ENCODE assay signal across 8 mouse cellular contexts in genomic region chr4:134548169-134548938, GRCm38 (mm10). TPM values are rescaled to one million over a fixed set of nuclear protein-coding genes. Genes with fewer than 3 reads are reported as not detected.
A peak's percentile ranks its signal among the peaks of the same experiment; 100 is the strongest.
DNase-seq lines count a peak whose midpoint lies in the region; ATAC-seq lines count a peak whose summit lies in the region.

No protein-coding gene starts in this region.

- H3K4me3 ChIP-seq in heart, embryonic 15.5 days = no peak overlapping the region
- no peak overlapping the region for H3K4me3 ChIP-seq in kidney, embryonic 16.5 days (ENCODE audit: low read length)

- H3K36me3 ChIP-seq in heart, embryonic 15.5 days = peaks cover 29% of the 10 kb centered on the region
- peaks cover 37% of the 10 kb centered on the region for H3K36me3 ChIP-seq in kidney, embryonic 16.5 days (ENCODE audit: insufficient read depth, low read length)

- ATAC-seq in frontal cortex, adult (ENCODE audit: low TSS enrichment) = peak; percentile 16; the same call in 1 of the 2 replicates
- ATAC-seq in heart, embryonic 15.5 days (replicated peaks; ENCODE audit: insufficient number of reproducible peaks, insufficient read depth, low FRiP score, low read depth) = no peak
- no peak for ATAC-seq in kidney, embryonic 16.5 days (ENCODE audit: low FRiP score, low TSS enrichment)

- 0 out of 2 replicates have a peak, but pooled peaks cover 3% of the 10 kb centered on the region for H3K9me3 ChIP-seq in heart, embryonic 15.5 days (replicated peaks)
- H3K9me3 ChIP-seq in kidney, embryonic 16.5 days (ENCODE audit: low read length) = peaks cover 10% of the 10 kb centered on the region; the same call in 1 of the 2 replicates

- no peaks in the 10 kb centered on the region for H3K27me3 ChIP-seq in heart, embryonic 15.5 days
- no peaks in the 10 kb centered on the region for H3K27me3 ChIP-seq in kidney, embryonic 16.5 days (ENCODE audit: insufficient read depth, low read length)

- H3K4me1 ChIP-seq in heart, embryonic 15.5 days (replicated peaks) = peaks cover 47% of the 10 kb centered on the region
- H3K4me1 ChIP-seq in kidney, embryonic 16.5 days (ENCODE audit: insufficient read depth, low read length) = peaks cover 27% of the 10 kb centered on the region

- H3K4me2 ChIP-seq in heart, embryonic 15.5 days = no peak overlapping the region
- no peak overlapping the region for H3K4me2 ChIP-seq in kidney, embryonic 16.5 days (replicated peaks; ENCODE audit: low read depth, low read length)

- no peak for DNase-seq in frontal cortex, postnatal 10 days (ENCODE audit: low spot score in 2 of 2)
- DNase-seq in R1 (ENCODE audit: low read depth, low spot score) = peak; percentile 38
- DNase-seq in lung, postnatal 4 days = peak; percentile 49 to 58
- DNase-seq in layer of hippocampus, postnatal 36 days = no peak
- DNase-seq in right cerebral cortex, adult 18-20 months = no peak

- peak overlapping the region; percentile 26 for H3K27ac ChIP-seq in heart, embryonic 15.5 days
- H3K27ac ChIP-seq in kidney, embryonic 16.5 days (ENCODE audit: low read length) = no peak overlapping the region

- no peak overlapping the region for H3K9ac ChIP-seq in heart, embryonic 15.5 days
- H3K9ac ChIP-seq in kidney, embryonic 16.5 days (replicated peaks; ENCODE audit: low read length) = no peak overlapping the region

- WGBS in heart, embryonic 15.5 days = 51% methylated on average over 18 of the region's 18 CpGs
- 61% methylated on average over 18 of the region's 18 CpGs for WGBS in kidney, embryonic 16.5 days

RNA-seq across cellular contexts. Expression of gene Selenon, which starts 3.6 kb away (rescaled TPM):
- 30.8 and 42.0 TPM in 2 replicates for polyA plus RNA-seq in heart, embryonic 15.5 days (2015; fragmentation: Nextera tagmentation; extraction: Ambion mirVana)
- total RNA-seq in layer of hippocampus, postnatal 36 days (2021) = 10 to 100 TPM; 16.0 to 18.0 TPM
- 9.5 and 9.7 TPM in 2 replicates for polyA plus RNA-seq in kidney, embryonic 16.5 days (2015; fragmentation: Nextera tagmentation; extraction: Ambion mirVana)

RNA-seq across cellular contexts. Expression of gene Mtfr1l, which starts 13.2 kb away (rescaled TPM):
- polyA plus RNA-seq in heart, embryonic 15.5 days (2015; fragmentation: Nextera tagmentation; extraction: Ambion mirVana) = 147 and 152 TPM in 2 replicates
- 10 to 100 TPM; 63.2 to 64.7 TPM for total RNA-seq in layer of hippocampus, postnatal 36 days (2021)
- polyA plus RNA-seq in kidney, embryonic 16.5 days (2015; fragmentation: Nextera tagmentation; extraction: Ambion mirVana) = 126 and 127 TPM in 2 replicates

RNA-seq across cellular contexts. Expression of gene Aunip, which starts 37.6 kb away (rescaled TPM):
- polyA plus RNA-seq in heart, embryonic 15.5 days (2015; fragmentation: Nextera tagmentation; extraction: Ambion mirVana) = 7.3 and 7.9 TPM in 2 replicates
- 1 to 10 TPM in 1 of 2 experiments, not detected in 1; 1.3 TPM for total RNA-seq in layer of hippocampus, postnatal 36 days (2021)
- 15.1 and 16.3 TPM in 2 replicates for polyA plus RNA-seq in kidney, embryonic 16.5 days (2015; fragmentation: Nextera tagmentation; extraction: Ambion mirVana)

RNA-seq across cellular contexts. Expression of gene Paqr7, which starts 51.9 kb away (rescaled TPM):
- polyA plus RNA-seq in heart, embryonic 15.5 days (2015; fragmentation: Nextera tagmentation; extraction: Ambion mirVana) = 11.7 and 11.9 TPM in 2 replicates
- 10 to 100 TPM; 63.6 to 69.1 TPM for total RNA-seq in layer of hippocampus, postnatal 36 days (2021)
- 3.3 and 4.4 TPM in 2 replicates for polyA plus RNA-seq in kidney, embryonic 16.5 days (2015; fragmentation: Nextera tagmentation; extraction: Ambion mirVana)

Comparison
In these comparisons a context has a peak if more than half of its experiments do, and no peak if none do; other contexts are left out.
1. DNase-seq: peak in R1 (single experiment) and lung, postnatal 4 days (2 of 2); none in frontal cortex, postnatal 10 days (0 of 2), layer of hippocampus, postnatal 36 days (0 of 2) and right cerebral cortex, adult 18-20 months (single experiment).